Mouse (Mus musculus) intestine, embryonic 14.5 days (tissue): ENCODE measurements around the gene Spata1. TPM values are rescaled to one million over a fixed set of nuclear protein-coding genes. Genes with fewer than 3 reads are reported as not detected.

Experiments used
- ATAC-seq: fragments of 200-750 bp; cut with Nextera tagmentation; replicated peaks from 2 replicates; pipeline ENCODE4 v1.8.0; 2017; ENCODE audit warnings: low read depth, moderate number of reproducible peaks, moderate TSS enrichment, moderate library complexity; ENCODE audit not compliant: low FRiP score, low TSS enrichment
- DNase-seq: peaks from one replicate; pipeline ENCODE4 v3.0.0-alpha.2; 2018; ENCODE audit warnings: low spot score
- H3K27ac ChIP-seq: fragments of 300-500 bp; sonication (generic); 2 replicates; pipeline ENCODE4 v1.5.1; 2014; ENCODE audit warnings: low read depth, mild to moderate bottlenecking, control low read depth
- H3K27me3 ChIP-seq: fragments of 300-500 bp; sonication (generic); replicated peaks from 2 replicates; pipeline ENCODE4 v1.6.1; 2014; ENCODE audit warnings: low read length, control low read depth; ENCODE audit not compliant: control insufficient read depth, insufficient read depth
- H3K36me3 ChIP-seq: fragments of 300-500 bp; sonication (generic); 2 replicates; pipeline ENCODE4 v1.6.1; 2014; ENCODE audit warnings: low read length, control low read depth; ENCODE audit not compliant: control insufficient read depth, insufficient read depth
- H3K4me1 ChIP-seq: fragments of 300-500 bp; sonication (generic); replicated peaks from 2 replicates; pipeline ENCODE4 v1.6.1; 2014; ENCODE audit warnings: low read length, control low read depth, mixed read lengths; ENCODE audit not compliant: control insufficient read depth, insufficient read depth
- H3K4me2 ChIP-seq: fragments of 300-500 bp; sonication (generic); 2 replicates; pipeline ENCODE4 v1.6.1; 2014; ENCODE audit warnings: low read length
- H3K4me3 ChIP-seq: fragments of 300-500 bp; sonication (generic); 2 replicates; pipeline ENCODE4 v1.5.1; 2014; ENCODE audit warnings: low read depth, low read length, control low read depth, mixed read lengths
- H3K9ac ChIP-seq: fragments of 300-500 bp; sonication (generic); 2 replicates; pipeline ENCODE4 v1.6.1; 2014; ENCODE audit warnings: mild to moderate bottlenecking, low read length
- H3K9me3 ChIP-seq: fragments of 300-500 bp; sonication (generic); 2 replicates; pipeline ENCODE4 v1.6.1; 2016; ENCODE audit warnings: low read length, control low read depth; ENCODE audit not compliant: control insufficient read depth
- WGBS: fragments of 180-500 bp; shearing (Covaris S2); extraction: QIAGEN DNeasy Blood & Tissue Kit; methylation state at CpG from one replicate; pipeline ENCODE4 v1.1.7; 2014; 5-methylcytosine and 5-hydroxymethylcytosine counted together
- polyA plus RNA-seq: library from polyadenylated mRNA; unstranded; fragments of >200 nt; fragmentation: Nextera tagmentation; extraction: Ambion mirVana; gene quantifications from 2 replicates; pipeline ENCODE4 v1.2.1, GENCODE M21; 2014

Gene Spata1
- polyA plus RNA-seq, 1 experiment from 2014 or later: 3.7 TPM

- 96% methylated on average over 7 of the region's 7 CpGs for WGBS
- Histone ChIP-seq H3K9me3 (no peaks in the 10 kb centered on the region), H3K4me1 (peaks cover 7% of the 10 kb centered on the region), H3K27me3 (no peaks in the 10 kb centered on the region), H3K4me3 (no peak overlapping the region), H3K4me2 (no peak overlapping the region), H3K36me3 (peaks cover 86% of the 10 kb centered on the region), H3K27ac (no peak overlapping the region), H3K9ac (no peak overlapping the region)
- DNase-seq: no peak
- ATAC-seq: no peak
These were observed 7.2 kb upstream of the Spata1 start for GRCm38 (mm10) chr3:146506711-146507110.

- ATAC-seq: no peak
- H3K9me3 ChIP-seq: no peaks in the 10 kb centered on the region
- peak overlapping the region; percentile 65 for H3K4me2 ChIP-seq
- 48% methylated on average over 5 of the region's 5 CpGs for WGBS
- peak overlapping the region; percentile 73 for H3K4me3 ChIP-seq
- peaks cover 38% of the 10 kb centered on the region for H3K36me3 ChIP-seq
- H3K9ac ChIP-seq: peak overlapping the region; percentile 80; the same call in 1 of the 2 replicates
- peaks cover 14% of the 10 kb centered on the region for H3K4me1 ChIP-seq
- no peaks in the 10 kb centered on the region for H3K27me3 ChIP-seq
- H3K27ac ChIP-seq: no peak overlapping the region
- no peak for DNase-seq
These were observed 2.1 kb upstream of the Spata1 start for GRCm38 (mm10) chr3:146501601-146502123.

- Histone ChIP-seq H3K4me1 (peaks cover 14% of the 10 kb centered on the region), H3K27me3 (no peaks in the 10 kb centered on the region), H3K27ac (peak overlapping the region; percentile 82), H3K9ac (peak overlapping the region; percentile 80), H3K4me2 (peak overlapping the region; percentile 65), H3K9me3 (no peaks in the 10 kb centered on the region), H3K36me3 (peaks cover 29% of the 10 kb centered on the region), H3K4me3 (peak overlapping the region; percentile 73)
- ATAC-seq (no peak), DNase-seq (no peak)
- 4% methylated on average over 5 of the region's 5 CpGs for WGBS
These were observed 1.3 kb upstream of the Spata1 start for GRCm38 (mm10) chr3:146500810-146501201.

- ATAC-seq (peak; percentile 83), DNase-seq (peak; percentile 86)
- Histone ChIP-seq H3K27me3 (no peaks in the 10 kb centered on the region), H3K4me1 (peaks cover 14% of the 10 kb centered on the region), H3K9ac (peak overlapping the region; percentile 80), H3K4me3 (peak overlapping the region; percentile 73), H3K4me2 (peak overlapping the region; percentile 65), H3K27ac (peak overlapping the region; percentile 82), H3K9me3 (no peaks in the 10 kb centered on the region), H3K36me3 (peaks cover 23% of the 10 kb centered on the region)
- 0% methylated on average over 47 of the region's 57 CpGs for WGBS
These were observed 653 bp upstream of the Spata1 start for GRCm38 (mm10) chr3:146500003-146500809.

GRCm38 (mm10) chr3:146498989-146499388 is 564 bp downstream of the Spata1 start:
- 3% methylated on average over 13 of the region's 13 CpGs for WGBS
- ATAC-seq (0 out of 2 replicates have a peak, but pooled peaks have one; percentile 1), DNase-seq (peak; percentile 60)
- no peaks in the 10 kb centered on the region for H3K9me3 ChIP-seq
- peak overlapping the region; percentile 49 for H3K4me2 ChIP-seq
- H3K4me3 ChIP-seq: peak overlapping the region; percentile 73
- H3K9ac ChIP-seq: peak overlapping the region; percentile 80
- peaks cover 14% of the 10 kb centered on the region for H3K4me1 ChIP-seq
- peak overlapping the region; percentile 82 for H3K27ac ChIP-seq
- no peaks in the 10 kb centered on the region for H3K27me3 ChIP-seq
- H3K36me3 ChIP-seq: peaks cover 12% of the 10 kb centered on the region

GRCm38 (mm10) chr3:146494941-146495340 is 4.6 kb downstream of the Spata1 start:
- DNase-seq (no peak), ATAC-seq (no peak)
- H3K27ac ChIP-seq: no peak overlapping the region
- H3K4me2 ChIP-seq: no peak overlapping the region
- H3K4me1 ChIP-seq: no peaks in the 10 kb centered on the region
- no peaks in the 10 kb centered on the region for H3K36me3 ChIP-seq
- no peak overlapping the region for H3K4me3 ChIP-seq
- 87% methylated on average over 8 of the region's 8 CpGs for WGBS
- no peaks in the 10 kb centered on the region for H3K9me3 ChIP-seq
- no peak overlapping the region for H3K9ac ChIP-seq
- H3K27me3 ChIP-seq: no peaks in the 10 kb centered on the region

- H3K27ac ChIP-seq: no peak overlapping the region
- H3K36me3 ChIP-seq: no peaks in the 10 kb centered on the region
- no peak overlapping the region for H3K4me3 ChIP-seq
- H3K4me2 ChIP-seq: no peak overlapping the region
- ATAC-seq (no peak), DNase-seq (no peak)
- no peaks in the 10 kb centered on the region for H3K27me3 ChIP-seq
- no peak overlapping the region for H3K9ac ChIP-seq
- 85% methylated on average over 4 of the region's 4 CpGs for WGBS
- H3K9me3 ChIP-seq: no peaks in the 10 kb centered on the region
- H3K4me1 ChIP-seq: no peaks in the 10 kb centered on the region
These were observed 13.1 kb downstream of the Spata1 start for GRCm38 (mm10) chr3:146486464-146486863.

- Histone ChIP-seq H3K36me3 (no peaks in the 10 kb centered on the region), H3K9ac (no peak overlapping the region), H3K27ac (no peak overlapping the region), H3K4me3 (no peak overlapping the region), H3K9me3 (no peaks in the 10 kb centered on the region), H3K4me1 (no peaks in the 10 kb centered on the region), H3K27me3 (no peaks in the 10 kb centered on the region), H3K4me2 (no peak overlapping the region)
- DNase-seq (no peak), ATAC-seq (no peak)
- WGBS: 57% methylated on average over 2 of the region's 2 CpGs
These were observed 17.5 kb downstream of the Spata1 start for GRCm38 (mm10) chr3:146482044-146482443.
